Mouse (Mus musculus) C2C12 (cell line): ENCODE measurements around the gene Gas7.

Experiments used
- CTCF ChIP-seq: IDR thresholded peaks from one replicate; pipeline ENCODE4 v1.5.1; 2011; ENCODE audit not compliant: control insufficient read depth, insufficient read depth, insufficient read length
- MAX ChIP-seq: IDR thresholded peaks from one replicate; pipeline ENCODE4 v1.6.1; 2011; ENCODE audit warnings: mild to moderate bottlenecking, control low read depth
- USF1 ChIP-seq: IDR thresholded peaks from one replicate; pipeline ENCODE4 v1.6.1; 2011; ENCODE audit warnings: low read depth, mild to moderate bottlenecking, control low read depth, moderate library complexity

DNA sequence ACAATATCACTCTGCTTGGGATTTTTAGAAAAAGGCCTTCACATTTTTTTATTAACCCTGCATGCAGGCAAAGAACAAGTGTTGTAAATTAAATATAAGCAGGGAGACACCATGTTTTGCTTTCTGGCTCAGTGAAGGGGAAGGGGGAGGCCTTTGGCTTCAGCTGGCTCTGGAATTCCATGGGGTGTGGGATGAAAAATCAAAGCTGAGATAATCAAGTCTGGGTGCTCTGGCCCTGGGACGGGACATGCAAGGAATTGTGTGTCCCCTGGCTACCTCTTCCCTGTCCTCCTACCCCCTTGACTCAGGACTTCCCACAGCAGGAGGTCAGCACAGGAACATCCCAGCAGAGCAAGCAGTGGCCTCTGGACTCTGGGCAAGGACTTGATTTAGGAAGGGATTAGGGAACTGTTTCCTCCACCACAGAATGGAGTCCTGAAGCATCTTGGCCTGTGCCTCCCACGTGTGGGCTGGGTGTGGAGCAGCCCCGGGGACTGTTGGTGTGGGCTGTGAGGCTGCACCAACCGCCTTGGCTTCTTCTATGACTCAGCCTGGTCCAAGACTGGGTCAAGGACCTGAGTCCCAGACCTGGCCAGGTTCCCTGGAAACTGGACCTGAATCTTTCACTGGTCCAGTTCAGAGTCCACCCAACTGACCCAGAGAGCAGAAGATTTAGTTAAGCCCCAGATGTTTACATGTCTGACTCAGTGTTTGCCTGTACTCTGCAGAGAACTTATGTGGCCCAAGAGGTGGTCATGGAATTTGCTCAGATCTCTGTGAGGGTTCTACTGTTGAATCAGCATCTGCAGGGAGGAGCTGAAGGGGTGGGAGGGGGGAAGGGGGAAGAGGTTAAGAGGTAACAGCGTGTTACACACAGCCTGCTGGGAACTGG lies 60.0 kb downstream of the Gas7 start:
- TF ChIP-seq USF1 = no peak
- no peak for TF ChIP-seq CTCF
- no peak for TF ChIP-seq MAX
